Mouse (Mus musculus) thymus, adult 18-20 months (tissue): ENCODE data around the gene Abl1.

Experiments used
- DNase-seq, 2 experiments: peaks; one replicate each; pipeline ENCODE4 v3.0.0; 2022; ENCODE audit warnings: mixed read lengths in 2 of 2

Gene Abl1

DNA sequence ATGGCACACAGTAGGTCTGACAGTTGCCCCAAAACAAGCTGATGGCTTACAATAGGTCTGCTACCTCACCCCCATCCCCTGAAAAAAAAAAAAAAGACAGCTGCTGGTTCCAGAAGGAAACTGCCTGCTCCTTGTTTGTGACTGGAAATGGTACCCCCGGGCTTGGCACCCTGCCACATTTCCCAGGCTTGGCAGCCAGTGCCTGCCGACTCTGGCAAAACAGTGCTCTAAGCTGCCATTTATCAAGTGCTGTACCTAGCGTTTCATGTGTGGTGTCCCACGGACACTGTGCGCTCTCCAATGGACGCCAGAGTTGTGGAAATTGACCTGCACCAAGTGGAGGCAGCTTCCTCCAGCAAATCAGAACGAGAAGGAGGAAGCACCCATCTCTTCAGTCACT is 139.7 kb downstream of the Abl1 start:
- no peak for DNase-seq

DNA sequence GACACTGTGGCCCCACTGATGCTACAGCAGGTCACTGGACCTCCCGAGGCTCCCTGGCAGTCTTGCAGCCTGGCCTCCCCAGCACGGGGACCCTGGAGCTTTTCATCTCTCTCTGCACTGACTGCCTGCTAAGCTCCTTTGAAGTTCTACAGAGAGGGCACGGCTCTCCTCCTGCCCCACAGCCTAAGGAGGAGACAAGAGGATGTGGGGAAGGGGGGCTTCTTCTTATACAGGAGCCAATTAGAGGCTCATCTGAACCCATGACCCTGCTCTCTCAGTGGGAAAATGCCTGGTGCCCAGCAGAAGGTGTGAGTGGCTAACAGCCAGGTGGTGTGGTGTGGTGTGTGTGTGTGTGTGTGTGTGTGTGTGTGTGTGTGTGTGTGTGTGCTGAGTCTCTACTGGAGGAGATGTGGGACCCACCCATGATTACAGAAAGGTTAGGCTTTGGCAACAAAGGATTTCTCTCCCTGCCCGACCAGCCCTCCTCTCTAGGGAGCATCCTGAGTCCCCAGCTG is 140.2 kb downstream of the Abl1 start:
- no peak for DNase-seq

DNA sequence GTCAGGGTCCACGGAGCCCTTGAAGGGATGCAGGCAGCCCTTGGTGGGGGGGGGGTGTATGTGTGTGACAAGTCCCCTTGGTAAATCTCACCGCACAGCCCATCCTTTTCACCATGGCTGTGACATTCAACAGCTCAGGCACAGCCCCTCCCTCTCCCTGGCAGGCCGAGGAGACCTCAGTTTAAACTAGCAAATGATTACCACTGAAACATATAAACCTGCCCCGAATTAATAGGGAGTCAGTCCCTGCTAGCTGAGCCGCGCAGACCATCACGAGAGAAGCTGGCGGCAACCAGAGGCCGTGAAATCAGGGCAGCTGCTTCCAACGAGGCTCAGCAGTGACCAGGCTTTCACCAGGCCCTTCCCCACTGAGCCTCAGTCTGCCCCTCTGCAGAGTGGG is 147.9 kb downstream of the Abl1 start:
- DNase-seq = no peak

DNA sequence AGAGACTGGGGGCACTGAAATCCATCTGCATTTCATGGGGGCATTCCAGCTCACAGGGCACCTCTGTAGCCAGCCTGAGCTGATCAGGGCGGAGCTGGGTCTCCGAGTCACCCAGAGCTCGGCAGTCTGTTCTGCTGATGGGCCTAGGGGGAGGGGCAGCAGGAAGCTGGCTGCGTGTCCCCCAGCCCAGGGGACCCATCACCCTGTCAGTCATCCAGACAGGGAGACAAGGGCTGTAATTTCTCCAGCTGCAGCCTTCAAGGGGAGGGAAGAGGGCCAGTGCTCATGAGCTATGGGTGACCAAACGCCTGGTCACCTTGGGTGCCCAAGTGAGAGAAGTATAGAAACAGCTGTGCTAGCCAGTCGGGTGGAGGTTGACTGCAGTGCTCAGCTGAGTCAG is 148.8 kb downstream of the Abl1 start:
- DNase-seq = no peak

DNA sequence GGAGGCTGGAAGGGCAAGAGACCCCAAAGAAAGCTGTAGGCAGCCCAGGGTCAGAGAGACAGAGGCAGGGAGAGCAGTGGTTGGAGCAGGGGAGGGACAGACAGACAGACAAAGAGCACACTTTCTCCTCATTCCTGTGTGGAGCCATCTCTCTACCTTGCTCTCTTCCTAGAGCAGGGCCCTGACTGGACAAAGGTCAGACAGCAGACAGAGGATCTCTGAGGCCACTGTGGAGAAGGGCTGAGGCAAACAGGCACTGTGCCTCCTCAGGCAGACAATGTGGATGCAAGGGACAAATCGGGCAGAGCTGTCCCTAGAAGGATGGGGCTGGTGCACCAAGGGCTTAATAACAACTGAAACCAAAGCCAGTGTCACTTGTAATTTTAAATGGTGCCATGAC is 150.7 kb downstream of the Abl1 start:
- no peak for DNase-seq

DNA sequence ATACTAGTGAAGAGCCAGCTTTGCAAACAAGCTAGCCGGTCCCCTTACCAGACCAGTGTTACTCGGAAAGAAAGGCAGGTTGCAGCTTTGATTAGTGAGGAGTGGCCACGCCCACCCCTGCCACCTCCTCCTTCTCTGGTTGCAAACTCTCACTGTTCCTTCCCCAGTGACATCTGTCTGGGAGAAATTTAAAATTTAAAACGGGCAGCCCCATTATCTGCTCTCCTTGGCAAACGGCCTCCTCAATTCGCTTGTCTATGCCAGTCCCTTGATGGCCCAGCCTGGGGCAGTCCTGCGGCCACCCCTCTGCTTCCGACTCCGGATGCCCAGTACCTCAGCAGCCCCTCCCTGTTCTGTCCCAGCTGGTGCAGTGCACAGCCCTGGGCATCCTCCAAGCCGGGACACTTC is 156.6 kb downstream of the Abl1 start:
- no peak for DNase-seq

DNA sequence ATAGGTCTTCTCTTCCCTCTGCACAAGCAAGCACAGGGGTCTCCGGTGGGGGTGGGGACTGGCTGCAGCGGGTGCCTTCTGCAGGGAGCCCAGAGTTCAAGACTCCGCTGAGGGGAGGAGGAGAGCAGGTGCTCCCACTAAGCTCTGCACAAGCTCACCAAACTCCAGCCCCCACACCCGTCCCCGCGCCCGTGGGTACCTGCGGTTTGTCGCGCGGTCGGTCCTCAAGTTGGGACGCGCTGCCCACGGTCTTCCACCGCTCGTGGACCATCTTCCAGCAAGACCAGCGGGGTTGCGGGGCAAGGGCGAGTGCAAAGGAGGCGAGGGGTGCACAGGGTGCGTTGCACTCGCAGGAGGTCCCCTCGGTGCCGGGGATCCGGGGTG is 157.3 kb downstream of the Abl1 start:
- DNase-seq = no peak

DNA sequence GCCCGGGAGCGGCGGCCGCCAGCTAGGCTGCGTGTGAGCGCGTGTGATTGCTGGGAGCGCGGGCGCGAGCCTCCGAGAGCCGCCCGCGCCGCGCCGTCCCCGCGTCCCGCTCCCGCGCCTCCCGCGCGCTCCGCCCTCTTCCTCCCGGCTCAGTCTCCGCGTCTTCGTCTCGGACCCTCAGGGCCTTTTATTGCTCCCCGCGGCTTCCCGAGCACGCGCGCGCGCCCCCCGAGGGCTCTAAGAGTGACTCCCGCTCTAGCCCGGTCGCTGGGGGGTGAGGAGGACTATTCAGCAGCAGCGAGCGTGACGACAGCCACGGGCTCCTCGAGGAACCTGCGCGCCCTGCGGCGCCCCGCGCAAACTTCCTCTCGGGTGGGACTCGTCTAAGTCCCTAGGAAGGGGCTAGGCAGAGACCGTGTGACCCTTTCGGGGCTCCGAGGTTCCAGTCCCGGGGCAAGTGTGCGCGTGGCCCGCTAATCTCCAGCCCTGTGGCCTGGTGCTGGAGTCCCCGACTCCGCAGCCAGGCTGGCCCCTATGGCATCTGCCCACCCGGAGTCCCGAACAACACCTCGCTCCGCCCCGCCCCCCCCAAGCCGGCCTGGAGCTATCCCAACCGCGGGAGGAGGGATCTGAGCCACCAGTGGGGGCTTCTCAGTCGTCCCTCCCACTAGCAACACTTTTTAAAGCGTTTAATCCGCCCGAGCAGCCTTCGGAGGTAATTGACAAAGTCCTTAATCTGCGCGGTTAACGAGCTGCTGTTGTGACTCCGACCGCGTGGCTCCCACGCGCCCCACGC is 157.9 kb downstream of the Abl1 start, which contains the start of gene Fibcd1:
Gene Fibcd1, minus strand, starts transcription at position 110 of the 796 bp plus-strand sequence.
- no peak for DNase-seq

DNA sequence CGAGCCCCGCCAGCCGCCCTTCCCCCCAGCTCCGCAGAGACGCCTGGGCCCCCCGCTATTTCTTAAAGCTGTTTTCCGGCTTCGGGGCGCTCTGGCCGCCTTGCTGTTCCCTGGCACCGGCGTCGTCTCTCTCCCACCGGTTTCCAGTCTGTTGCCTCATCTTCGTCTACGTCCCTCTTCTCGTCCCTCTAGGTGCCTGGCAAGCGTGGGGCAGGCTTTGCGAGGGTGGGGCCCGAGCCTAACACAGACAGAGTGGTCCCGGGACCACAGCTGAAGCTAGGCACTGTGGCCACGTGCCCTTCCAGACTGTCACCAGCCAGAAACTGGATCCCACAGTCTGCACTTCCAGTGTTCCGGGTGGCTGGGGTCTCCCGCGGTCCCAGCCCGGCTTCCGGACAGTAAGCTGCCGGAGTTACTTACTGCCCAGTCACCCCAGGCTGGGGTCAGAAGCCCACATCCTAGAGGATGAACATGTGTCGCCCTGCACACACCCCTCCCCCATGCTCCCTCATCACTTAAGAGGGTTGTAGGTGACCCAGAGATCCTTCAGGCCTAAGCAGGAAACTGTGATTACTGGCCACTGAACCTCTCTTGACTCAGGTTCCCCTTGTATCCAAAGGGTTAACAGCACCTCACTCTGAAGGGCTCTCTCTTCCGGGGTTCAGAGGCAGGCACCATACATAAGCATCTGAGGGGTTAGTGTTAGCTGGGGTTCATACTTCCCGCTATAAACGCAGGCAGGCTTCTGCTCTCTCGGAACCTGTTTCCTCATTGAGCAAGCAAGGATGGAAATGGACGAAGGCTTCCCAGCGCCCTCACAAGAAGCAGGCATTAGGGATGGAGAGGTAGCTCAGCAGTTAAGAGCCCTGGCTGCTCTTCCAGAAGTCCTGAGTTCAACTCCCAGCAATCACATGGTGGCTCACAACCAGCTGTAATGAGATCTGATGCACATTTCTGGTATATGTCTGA is 158.8 kb downstream of the Abl1 start:
- no peak for DNase-seq

DNA sequence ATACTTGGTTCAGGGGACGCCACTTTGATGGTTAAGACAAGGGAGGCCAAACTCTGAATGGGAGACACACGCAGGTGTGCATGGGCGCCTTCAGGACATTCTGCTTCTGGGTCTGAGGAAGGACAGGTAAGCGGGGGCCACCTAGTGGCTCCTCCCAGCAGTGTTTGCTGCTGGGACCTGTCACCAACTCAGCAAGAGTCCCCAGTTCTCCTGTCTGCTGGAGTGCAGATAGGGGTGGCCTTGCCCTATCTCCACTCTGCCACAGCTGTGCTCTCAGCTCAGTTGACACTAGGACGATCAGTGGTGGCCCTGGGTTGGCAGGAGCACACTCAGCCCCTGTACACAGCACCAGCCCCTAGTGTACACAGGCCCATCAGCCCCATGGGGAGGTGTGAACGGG is 159.7 kb downstream of the Abl1 start:
- peak in 1 of 2 experiments; percentile 34 for DNase-seq

DNA sequence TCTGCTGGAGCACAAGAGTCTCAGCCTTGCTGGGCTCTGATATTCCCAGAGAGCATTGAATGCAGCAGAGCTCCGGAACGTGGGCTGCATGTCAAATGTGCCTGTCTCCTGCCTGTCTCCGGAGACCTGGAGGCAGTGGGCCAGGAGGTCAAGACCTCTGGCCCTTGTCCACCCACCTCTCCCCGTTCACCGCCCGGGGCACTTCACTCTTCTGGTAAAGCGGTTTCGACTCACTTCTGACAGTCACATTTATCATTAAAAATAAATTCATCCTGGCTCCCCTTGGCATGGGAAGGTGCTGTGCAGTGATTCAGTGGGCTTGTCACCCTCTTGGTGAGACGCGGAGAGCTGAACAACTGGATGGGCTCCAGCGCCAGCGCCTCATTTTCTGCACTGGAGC is 162.0 kb downstream of the Abl1 start:
- DNase-seq = no peak
